Mouse (Mus musculus) thymus, adult 2 months (tissue): ENCODE results near the gene Fbxl4. TPM values are rescaled to one million over a fixed set of nuclear protein-coding genes. Genes with fewer than 3 reads are reported as not detected.

Source experiments
- DNase-seq: peaks from one replicate; pipeline ENCODE4 v3.0.0; 2021
- H3K27ac ChIP-seq: fragments of 200-500 bp; 2 replicates; pipeline ENCODE4 v1.5.1; 2012; ENCODE audit warnings: low read length, control low read depth; ENCODE audit not compliant: control insufficient read depth, insufficient read depth
- H3K27me3 ChIP-seq: fragments of 200-500 bp; 2 replicates; pipeline ENCODE4 v1.6.1; 2012; ENCODE audit warnings: mild to moderate bottlenecking, low read length, moderate library complexity, mixed read lengths; ENCODE audit not compliant: control insufficient read depth, insufficient read depth
- H3K36me3 ChIP-seq: fragments of 200-500 bp; 2 replicates; pipeline ENCODE4 v1.6.1; 2012; ENCODE audit warnings: mild to moderate bottlenecking, low read length, moderate library complexity; ENCODE audit not compliant: control insufficient read depth, insufficient read depth
- H3K4me1 ChIP-seq: fragments of 200-500 bp; replicated peaks from 2 replicates; pipeline ENCODE4 v1.6.1; 2012; ENCODE audit warnings: low read length; ENCODE audit not compliant: control insufficient read depth, insufficient read depth
- H3K4me3 ChIP-seq: fragments of 200-500 bp; 2 replicates; pipeline ENCODE4 v1.5.1; 2012; ENCODE audit warnings: mild to moderate bottlenecking, low read length, control low read depth, moderate library complexity; ENCODE audit not compliant: control insufficient read depth, insufficient read depth
- CTCF ChIP-seq: fragments of 200-500 bp; IDR thresholded peaks from 2 replicates; pipeline ENCODE4 v1.5.1; 2012; ENCODE audit warnings: mild to moderate bottlenecking, control low read depth, low read length, moderate library complexity, borderline replicate concordance; ENCODE audit not compliant: control insufficient read depth, poor library complexity, insufficient read depth; ENCODE audit errors: extremely low read depth
- POLR2A ChIP-seq: fragments of 200-500 bp; IDR thresholded peaks from 2 replicates; pipeline ENCODE4 v1.6.1; 2012; ENCODE audit warnings: mild to moderate bottlenecking, low read length, control low read depth, moderate library complexity; ENCODE audit not compliant: control insufficient read depth, poor library complexity, insufficient read depth; ENCODE audit errors: extremely low read depth
- WGBS: fragments of 180-500 bp; shearing (Covaris S2); methylation state at CpG from one replicate; pipeline ENCODE4 v1.1.7; 2018; 5-methylcytosine and 5-hydroxymethylcytosine counted together
- polyA plus RNA-seq: library from polyadenylated mRNA; depleted of rRNA; stranded (reverse); fragments of >200 nt; gene quantifications from 2 replicates; pipeline ENCODE4 v1.2.3, GENCODE M21; 2012; rRNA removed

Fbxl4 gene
- polyA plus RNA-seq, 1 experiment = 15.9 TPM

GRCm38 (mm10) chr4:22480091-22480857 lies 122.9 kb downstream of the Fbxl4 start:
- Histone ChIP-seq H3K27ac (no peak overlapping the region), H3K4me1 (no peaks in the 10 kb centered on the region), H3K27me3 (peaks cover 3% of the 10 kb centered on the region; the same call in 1 of the 2 replicates), H3K36me3 (no peaks in the 10 kb centered on the region), H3K4me3 (no peak overlapping the region)
- 7% methylated on average over 18 of the region's 18 CpGs for WGBS
- TF ChIP-seq POLR2A (no peak), CTCF (no peak)
- no peak for DNase-seq

GRCm38 (mm10) chr4:22480858-22481205 lies 123.5 kb downstream of the Fbxl4 start:
- Histone ChIP-seq H3K27ac (no peak overlapping the region), H3K36me3 (no peaks in the 10 kb centered on the region), H3K27me3 (peaks cover 3% of the 10 kb centered on the region; the same call in 1 of the 2 replicates), H3K4me3 (no peak overlapping the region), H3K4me1 (no peaks in the 10 kb centered on the region)
- WGBS = 21% methylated on average over 1 of the region's 1 CpGs
- no peak for TF ChIP-seq POLR2A
- TF ChIP-seq CTCF = no peak
- no peak for DNase-seq

DNA sequence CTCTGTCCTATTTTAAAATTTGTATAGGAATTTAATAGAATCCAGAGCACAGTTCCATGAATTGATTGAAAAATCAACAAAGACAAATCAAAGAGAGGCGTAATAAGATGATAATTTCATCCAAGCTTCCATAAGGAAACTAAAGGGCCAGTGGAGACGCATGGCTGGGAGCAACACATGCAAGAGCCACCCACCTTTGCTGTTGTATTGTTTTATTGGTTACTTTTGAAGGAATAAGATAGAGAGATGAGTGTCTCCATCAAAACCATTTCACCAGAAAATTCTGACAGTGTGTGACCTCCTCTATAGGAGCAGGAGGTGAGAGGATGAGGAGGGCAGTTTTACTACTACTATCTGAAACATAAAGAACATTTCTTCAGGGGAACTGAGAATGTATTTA lies 124.8 kb downstream of the Fbxl4 start:
- no peak for DNase-seq
- no peaks in the 10 kb centered on the region for H3K36me3 ChIP-seq
- WGBS = 31% methylated on average over 2 of the region's 2 CpGs
- H3K27me3 ChIP-seq = peaks cover 8% of the 10 kb centered on the region; the same call in 1 of the 2 replicates
- H3K4me1 ChIP-seq = no peaks in the 10 kb centered on the region
- H3K27ac ChIP-seq = no peak overlapping the region
- TF ChIP-seq CTCF = no peak
- no peak for TF ChIP-seq POLR2A
- H3K4me3 ChIP-seq = no peak overlapping the region

DNA sequence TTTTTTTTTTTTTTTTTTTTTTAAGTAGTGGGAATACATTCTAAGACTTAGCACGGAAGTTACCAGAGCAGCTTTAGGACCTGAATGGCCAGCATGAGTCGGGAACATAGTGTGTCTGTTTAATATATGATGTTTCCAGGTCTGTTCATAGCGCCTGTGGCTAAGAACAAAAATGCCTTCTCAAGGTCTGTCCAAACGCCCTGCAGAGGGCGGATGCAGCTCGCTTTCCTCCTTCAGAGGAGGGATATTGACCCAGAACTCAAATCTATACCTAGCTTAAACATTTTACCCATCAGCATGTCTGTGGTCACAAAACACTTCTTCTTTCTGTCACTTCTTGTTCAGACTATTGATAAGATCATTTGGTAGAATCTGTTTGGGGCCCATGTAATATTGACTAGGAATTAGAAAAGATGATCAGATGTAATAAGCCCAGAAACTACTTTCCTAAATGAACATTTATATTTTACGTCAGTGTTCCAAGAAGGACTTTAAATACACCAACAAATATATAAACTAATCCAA lies 125.5 kb downstream of the Fbxl4 start:
- H3K36me3 ChIP-seq = no peaks in the 10 kb centered on the region
- H3K27ac ChIP-seq = no peak overlapping the region
- 16% methylated on average over 7 of the region's 7 CpGs for WGBS
- no peak for DNase-seq
- peaks cover 13% of the 10 kb centered on the region; the same call in 1 of the 2 replicates for H3K27me3 ChIP-seq
- no peak overlapping the region for H3K4me3 ChIP-seq
- H3K4me1 ChIP-seq = no peaks in the 10 kb centered on the region
- TF ChIP-seq POLR2A (no peak), CTCF (no peak)

- H3K4me3 ChIP-seq = no peak overlapping the region
- H3K4me1 ChIP-seq = no peaks in the 10 kb centered on the region
- no peak for DNase-seq
- peaks cover 13% of the 10 kb centered on the region; the same call in 1 of the 2 replicates for H3K27me3 ChIP-seq
- 14% methylated on average over 2 of the region's 2 CpGs for WGBS
- no peaks in the 10 kb centered on the region for H3K36me3 ChIP-seq
- H3K27ac ChIP-seq = no peak overlapping the region
- TF ChIP-seq POLR2A = no peak
- no peak for TF ChIP-seq CTCF
Observed at GRCm38 (mm10) chr4:22483548-22483947, 126.2 kb downstream of the Fbxl4 start.

Other genes with a start within 250 kb of the Fbxl4 start
- gene Pou3f2, start 130.8 kb downstream of the Fbxl4 start, polyA plus RNA-seq = 0.01 and 0.03 TPM in 2 replicates